Mouse (Mus musculus): ENCODE data around the gene Gm10061. TPM values are rescaled to one million over a fixed set of nuclear protein-coding genes. Genes with fewer than 3 reads are reported as not detected.
"Not testable (repeated sequence)": the region's sequence is repeated elsewhere in the genome, so short reads cannot be mapped to it uniquely, and the experiment has no call there.

Gm10061 gene
- not detected in 2 replicates for polyA plus RNA-seq (2014; fragmentation: Nextera tagmentation; extraction: Ambion mirVana)

DNA sequence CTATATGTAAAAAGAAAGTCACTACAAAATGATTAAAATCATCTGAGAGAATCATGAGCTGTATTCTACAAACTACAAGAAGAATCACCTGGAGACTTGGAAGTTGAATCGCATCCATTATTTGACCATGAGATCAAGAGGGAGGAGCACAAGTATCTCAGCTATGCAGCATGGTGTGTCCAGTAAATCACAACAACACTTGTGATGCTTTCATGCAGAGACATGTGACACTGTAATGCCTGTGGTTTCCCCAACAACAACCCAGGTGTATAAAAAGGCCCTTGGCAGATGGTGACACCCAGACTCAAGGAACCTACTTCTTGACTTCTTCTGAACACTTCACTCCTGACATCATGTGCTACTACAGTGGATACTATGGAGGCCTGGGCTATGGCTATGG lies at the start of gene Gm10061:
Gene Gm10061, plus strand, starts transcription at position 301 of the 400 bp plus-strand sequence.
- no peak within 1 kb of the TSS for H3K27ac ChIP-seq (ENCODE audit: low read depth, low read length)
- ATAC-seq (ENCODE audit: low FRiP score) (no peak), DNase-seq (ENCODE audit: low spot score) (no peak)
- H3K4me3 ChIP-seq (ENCODE audit: low read depth, low read length), result no peak within 1 kb of the TSS
- no peaks in the 10 kb centered on the region for H3K4me1 ChIP-seq (replicated peaks; ENCODE audit: control insufficient read depth, insufficient read depth, low read length)
- H3K9ac ChIP-seq (ENCODE audit: low read depth, low read length), result no peak within 1 kb of the TSS
- H3K36me3 ChIP-seq (ENCODE audit: control insufficient read depth, insufficient read depth, low read length), result no peaks in the 10 kb centered on the region
- no peaks in the 10 kb centered on the region for H3K9me3 ChIP-seq (ENCODE audit: control insufficient read depth, low read length)
- no peak within 1 kb of the TSS for H3K4me2 ChIP-seq (replicated peaks; ENCODE audit: low read depth, low read length)
- H3K27me3 ChIP-seq (ENCODE audit: control insufficient read depth, insufficient read depth, low read length), result no peaks in the 10 kb centered on the region
- 95% methylated on average over 1 of the region's 1 CpGs for WGBS

DNA sequence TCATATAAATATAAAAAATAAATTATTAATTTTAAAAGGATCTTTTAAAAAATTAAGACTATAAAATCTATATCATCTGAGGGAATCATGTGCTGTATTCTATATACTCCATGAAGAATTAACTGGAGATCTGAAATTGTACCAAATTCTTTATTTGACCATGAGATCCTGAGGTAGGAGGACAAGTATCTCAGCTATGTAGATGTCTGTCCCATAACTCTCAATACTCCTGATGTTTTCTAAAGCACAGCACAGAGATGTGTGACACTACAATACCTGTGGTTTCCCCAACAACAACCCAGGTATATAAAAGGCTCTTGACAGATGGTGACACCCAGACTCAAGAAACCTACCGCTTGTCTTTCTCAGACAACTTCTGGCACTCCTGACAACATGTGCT lies 10.3 kb upstream of the Gm10061 start, which contains the start of gene Gm6358:
Gene Gm6358, plus strand, starts transcription at position 301 of the 400 bp plus-strand sequence.
- no peak for DNase-seq (ENCODE audit: low spot score)
- H3K27me3 ChIP-seq (ENCODE audit: control insufficient read depth, insufficient read depth, low read length), result no peaks in the 10 kb centered on the region

DNA sequence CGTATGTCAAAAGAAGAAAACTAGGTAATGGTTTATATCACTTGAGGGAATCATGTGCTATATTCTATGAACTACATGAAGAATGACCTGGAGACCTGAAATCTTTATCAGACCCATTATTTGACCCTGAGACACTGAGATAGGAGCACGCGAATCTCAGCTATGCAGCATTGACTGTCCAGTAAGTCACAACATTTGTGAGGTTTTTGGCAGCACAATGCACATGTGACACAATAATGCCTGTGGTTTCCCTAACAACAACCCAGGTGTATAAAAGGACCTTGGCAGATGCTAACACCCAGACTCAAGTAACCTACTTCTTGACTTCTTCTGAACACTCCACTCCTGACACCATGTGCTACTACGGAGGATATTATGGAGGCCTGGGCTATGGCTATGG lies 6.8 kb downstream of the Gm10061 start, which contains the start of gene Gm9789:
Gene Gm9789, plus strand, starts transcription at position 301 of the 400 bp plus-strand sequence.
- WGBS, result 82% methylated on average over 4 of the region's 4 CpGs
- no peak for DNase-seq (ENCODE audit: low spot score)
- no peak within 1 kb of the TSS for H3K4me3 ChIP-seq (ENCODE audit: low read depth, low read length)

More for the DNA sequence above, 10.3 kb upstream of the Gm10061 start, which contains the start of gene Gm6358:
- H3K4me3 ChIP-seq (ENCODE audit: low read depth, low read length), result no peak within 1 kb of the TSS
- H3K4me1 ChIP-seq (replicated peaks; ENCODE audit: control insufficient read depth, insufficient read depth, low read length), result no peaks in the 10 kb centered on the region
- no peaks in the 10 kb centered on the region for H3K36me3 ChIP-seq (ENCODE audit: control insufficient read depth, insufficient read depth, low read length)
- ATAC-seq (ENCODE audit: low FRiP score), result no peak
- H3K4me2 ChIP-seq (replicated peaks; ENCODE audit: low read depth, low read length), result no peak within 1 kb of the TSS
- no peaks in the 10 kb centered on the region for H3K9me3 ChIP-seq (ENCODE audit: control insufficient read depth, low read length)
- no peak within 1 kb of the TSS for H3K27ac ChIP-seq (ENCODE audit: low read depth, low read length)
- 97% methylated on average over 1 of the region's 1 CpGs for WGBS
- H3K9ac ChIP-seq (ENCODE audit: low read depth, low read length), result no peak within 1 kb of the TSS

DNA sequence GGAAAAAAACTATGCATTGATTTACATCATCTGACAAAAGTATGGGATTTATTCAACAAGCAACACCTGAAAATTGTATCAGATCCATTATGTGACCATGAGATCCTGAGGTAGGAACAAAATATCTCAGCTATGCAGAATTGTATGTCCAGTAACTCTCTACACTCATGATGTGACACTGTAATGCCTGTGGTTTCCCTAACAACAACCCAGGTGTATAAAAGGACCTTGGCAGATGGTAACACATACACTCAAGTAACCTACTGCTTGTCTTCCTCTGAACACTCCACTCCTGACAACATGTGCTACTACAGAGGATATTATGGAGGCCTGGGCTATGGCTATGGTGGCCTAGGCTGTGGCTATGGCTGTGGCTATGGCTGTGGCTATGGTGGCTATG lies 18.3 kb downstream of the Gm10061 start, which contains the start of gene Gm7735:
Gene Gm7735, plus strand, starts transcription at position 301 of the 400 bp plus-strand sequence.
- not testable (repeated sequence) for DNase-seq (ENCODE audit: low spot score); H3K4me3 ChIP-seq (ENCODE audit: low read depth, low read length); ATAC-seq (ENCODE audit: low FRiP score); H3K9me3 ChIP-seq (ENCODE audit: control insufficient read depth, low read length); H3K4me1 ChIP-seq (replicated peaks; ENCODE audit: control insufficient read depth, insufficient read depth, low read length); H3K36me3 ChIP-seq (ENCODE audit: control insufficient read depth, insufficient read depth, low read length); H3K27ac ChIP-seq (ENCODE audit: low read depth, low read length); H3K4me2 ChIP-seq (replicated peaks; ENCODE audit: low read depth, low read length); H3K9ac ChIP-seq (ENCODE audit: low read depth, low read length); H3K27me3 ChIP-seq (ENCODE audit: control insufficient read depth, insufficient read depth, low read length)

More for the DNA sequence above, 6.8 kb downstream of the Gm10061 start, which contains the start of gene Gm9789:
- Histone ChIP-seq H3K4me1 (replicated peaks; ENCODE audit: control insufficient read depth, insufficient read depth, low read length) (no peaks in the 10 kb centered on the region), H3K27ac (ENCODE audit: low read depth, low read length) (no peak within 1 kb of the TSS), H3K36me3 (ENCODE audit: control insufficient read depth, insufficient read depth, low read length) (no peaks in the 10 kb centered on the region), H3K4me2 (replicated peaks; ENCODE audit: low read depth, low read length) (no peak within 1 kb of the TSS), H3K9me3 (ENCODE audit: control insufficient read depth, low read length) (no peaks in the 10 kb centered on the region), H3K27me3 (ENCODE audit: control insufficient read depth, insufficient read depth, low read length) (no peaks in the 10 kb centered on the region), H3K9ac (ENCODE audit: low read depth, low read length) (no peak within 1 kb of the TSS)
- no peak for ATAC-seq (ENCODE audit: low FRiP score)

- no peak for DNase-seq (ENCODE audit: low spot score)
- ATAC-seq (ENCODE audit: low FRiP score), result no peak
These were observed 23.5 kb downstream of the Gm10061 start, which contains the start of gene 1110057P08Rik for GRCm38 (mm10) chr16:89174435-89174834. 1110057P08Rik (plus strand) TSS chr16:89174735.

DNA sequence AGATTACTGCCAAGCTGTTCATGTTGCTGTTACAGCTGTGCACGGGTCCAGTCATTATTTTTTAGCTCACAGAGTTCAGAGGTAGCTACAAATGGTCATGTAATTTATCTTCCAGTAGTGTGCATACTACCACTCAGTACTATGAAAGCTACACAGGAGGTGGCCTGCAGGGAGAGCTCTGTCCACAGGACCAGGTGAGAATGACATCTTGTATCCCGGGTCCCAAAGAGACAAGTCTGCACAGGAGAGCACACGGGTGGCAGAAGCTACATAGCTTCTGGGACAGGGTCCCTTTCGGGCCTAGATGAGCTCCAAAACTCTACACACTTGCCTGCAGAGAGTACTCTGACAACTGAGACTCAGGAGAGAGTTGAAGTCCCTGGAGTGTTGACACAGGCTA lies 37.7 kb downstream of the Gm10061 start:
- no peaks in the 10 kb centered on the region for H3K9me3 ChIP-seq (ENCODE audit: control insufficient read depth, low read length)
- no peak overlapping the region for H3K9ac ChIP-seq (ENCODE audit: low read depth, low read length)
- 87% methylated on average over 4 of the region's 4 CpGs for WGBS
- ATAC-seq (ENCODE audit: low FRiP score), result no peak
- H3K4me2 ChIP-seq (replicated peaks; ENCODE audit: low read depth, low read length), result no peak overlapping the region
- H3K4me1 ChIP-seq (replicated peaks; ENCODE audit: control insufficient read depth, insufficient read depth, low read length), result no peaks in the 10 kb centered on the region
- no peak for DNase-seq (ENCODE audit: low spot score)
- no peaks in the 10 kb centered on the region for H3K36me3 ChIP-seq (ENCODE audit: control insufficient read depth, insufficient read depth, low read length)
- H3K27ac ChIP-seq (ENCODE audit: low read depth, low read length), result no peak overlapping the region
- H3K27me3 ChIP-seq (ENCODE audit: control insufficient read depth, insufficient read depth, low read length), result no peaks in the 10 kb centered on the region
- H3K4me3 ChIP-seq (ENCODE audit: low read depth, low read length), result no peak overlapping the region

More at GRCm38 (mm10) chr16:89174435-89174834, 23.5 kb downstream of the Gm10061 start, which contains the start of gene 1110057P08Rik:
- H3K9me3 ChIP-seq (ENCODE audit: control insufficient read depth, low read length), result no peaks in the 10 kb centered on the region
- no peaks in the 10 kb centered on the region for H3K27me3 ChIP-seq (ENCODE audit: control insufficient read depth, insufficient read depth, low read length)
- no peaks in the 10 kb centered on the region for H3K4me1 ChIP-seq (replicated peaks; ENCODE audit: control insufficient read depth, insufficient read depth, low read length)
- no peak within 1 kb of the TSS for H3K4me3 ChIP-seq (ENCODE audit: low read depth, low read length)
- H3K27ac ChIP-seq (ENCODE audit: low read depth, low read length), result no peak within 1 kb of the TSS
- no peak within 1 kb of the TSS for H3K9ac ChIP-seq (ENCODE audit: low read depth, low read length)
- WGBS, result 88% methylated on average over 2 of the region's 2 CpGs
- H3K36me3 ChIP-seq (ENCODE audit: control insufficient read depth, insufficient read depth, low read length), result no peaks in the 10 kb centered on the region
- no peak within 1 kb of the TSS for H3K4me2 ChIP-seq (replicated peaks; ENCODE audit: low read depth, low read length)

Other genes with a start within 250 kb of the Gm10061 start
- not detected in 2 replicates for gene Krtap19-9b, start 218.8 kb upstream of the Gm10061 start, polyA plus RNA-seq (2014; fragmentation: Nextera tagmentation; extraction: Ambion mirVana)
- not detected in 2 replicates for gene Krtap16-3, start 188.2 kb upstream of the Gm10061 start, polyA plus RNA-seq (2014; fragmentation: Nextera tagmentation; extraction: Ambion mirVana)
- not detected in 2 replicates for gene Krtap22-2, start 140.3 kb upstream of the Gm10061 start, polyA plus RNA-seq (2014; fragmentation: Nextera tagmentation; extraction: Ambion mirVana)
- gene Gm10229, start 135.8 kb upstream of the Gm10061 start, polyA plus RNA-seq (2014; fragmentation: Nextera tagmentation; extraction: Ambion mirVana), result not detected in 2 replicates
- gene Krtap6-1, start 119.4 kb upstream of the Gm10061 start, polyA plus RNA-seq (2014; fragmentation: Nextera tagmentation; extraction: Ambion mirVana), result not detected in 2 replicates
- gene Gm10228, start 109.6 kb upstream of the Gm10061 start, polyA plus RNA-seq (2014; fragmentation: Nextera tagmentation; extraction: Ambion mirVana), result not detected in 2 replicates
- not detected in 2 replicates for gene Krtap6-5, start 103.2 kb upstream of the Gm10061 start, polyA plus RNA-seq (2014; fragmentation: Nextera tagmentation; extraction: Ambion mirVana)
- not detected in 2 replicates for gene 1110025L11Rik, start 87.1 kb upstream of the Gm10061 start, polyA plus RNA-seq (2014; fragmentation: Nextera tagmentation; extraction: Ambion mirVana)
- not detected in 2 replicates for gene Krtap6-3, start 67.1 kb upstream of the Gm10061 start, polyA plus RNA-seq (2014; fragmentation: Nextera tagmentation; extraction: Ambion mirVana)
- gene Gm6358, start 10.2 kb upstream of the Gm10061 start, polyA plus RNA-seq (2014; fragmentation: Nextera tagmentation; extraction: Ambion mirVana), result not detected in 2 replicates
- not detected in 2 replicates for gene Gm9789, start 6.9 kb downstream of the Gm10061 start, polyA plus RNA-seq (2014; fragmentation: Nextera tagmentation; extraction: Ambion mirVana)
- not detected in 2 replicates for gene Gm7735, start 18.4 kb downstream of the Gm10061 start, polyA plus RNA-seq (2014; fragmentation: Nextera tagmentation; extraction: Ambion mirVana)
- not detected in 2 replicates for gene 1110057P08Rik, start 23.6 kb downstream of the Gm10061 start, polyA plus RNA-seq (2014; fragmentation: Nextera tagmentation; extraction: Ambion mirVana)
- gene Krtap20-2, start 54.8 kb downstream of the Gm10061 start, polyA plus RNA-seq (2014; fragmentation: Nextera tagmentation; extraction: Ambion mirVana), result not detected in 2 replicates